Mouse (Mus musculus): ENCODE measurements around the gene Vmn2r82. TPM values are rescaled to one million over a fixed set of nuclear protein-coding genes. Genes with fewer than 3 reads are reported as not detected.

Gene Vmn2r82
- not detected for polyA plus RNA-seq (2015; fragmentation: Illumina TruSeq; extraction: RNeasy Lipid Tissue Mini Kit (QIAGEN cat#74804); ENCODE audit: insufficient read depth, low replicate concordance)

DNA sequence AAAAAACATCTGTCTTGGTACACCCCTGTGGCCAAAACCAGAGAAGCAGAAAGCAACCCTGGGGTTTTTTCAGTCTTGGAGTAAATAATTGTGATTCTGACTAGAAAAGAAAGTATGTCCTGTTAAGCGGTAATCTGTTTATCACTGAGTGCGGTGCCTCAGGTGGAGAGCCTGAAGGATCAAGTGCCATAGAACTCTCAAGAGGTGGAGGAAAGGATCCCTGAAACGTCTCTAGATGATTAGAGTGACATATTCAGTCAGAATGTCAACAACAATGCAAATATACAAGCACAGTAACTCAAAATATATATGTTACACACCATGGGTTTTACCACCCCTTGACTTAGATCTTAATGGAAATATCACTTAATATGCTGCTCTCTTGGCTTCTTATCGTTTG lies at the start of gene Vmn2r82:
Vmn2r82 (plus strand) TSS at position 301 of the 400 bp plus-strand sequence.

Other genes starting within 250 kb of the Vmn2r82 start
- not detected for gene Vmn2r80, start 207.8 kb upstream of the Vmn2r82 start, polyA plus RNA-seq (2015; fragmentation: Illumina TruSeq; extraction: RNeasy Lipid Tissue Mini Kit (QIAGEN cat#74804); ENCODE audit: insufficient read depth, low replicate concordance)
- gene Vmn2r81, start 108.8 kb upstream of the Vmn2r82 start, polyA plus RNA-seq (2015; fragmentation: Illumina TruSeq; extraction: RNeasy Lipid Tissue Mini Kit (QIAGEN cat#74804); ENCODE audit: insufficient read depth, low replicate concordance): not detected
- not detected for gene Vmn2r83, start 112.2 kb downstream of the Vmn2r82 start, polyA plus RNA-seq (2015; fragmentation: Illumina TruSeq; extraction: RNeasy Lipid Tissue Mini Kit (QIAGEN cat#74804); ENCODE audit: insufficient read depth, low replicate concordance)
- gene Plpp2, start 177.3 kb downstream of the Vmn2r82 start, polyA plus RNA-seq (2015; fragmentation: Illumina TruSeq; extraction: RNeasy Lipid Tissue Mini Kit (QIAGEN cat#74804); ENCODE audit: insufficient read depth, low replicate concordance): 3.2 TPM
- gene Mier2, start 198.7 kb downstream of the Vmn2r82 start, polyA plus RNA-seq (2015; fragmentation: Illumina TruSeq; extraction: RNeasy Lipid Tissue Mini Kit (QIAGEN cat#74804); ENCODE audit: insufficient read depth, low replicate concordance): 11.8 TPM
- not detected for gene Theg, start 230.8 kb downstream of the Vmn2r82 start, polyA plus RNA-seq (2015; fragmentation: Illumina TruSeq; extraction: RNeasy Lipid Tissue Mini Kit (QIAGEN cat#74804); ENCODE audit: insufficient read depth, low replicate concordance)

Data from spleen, adult 10 weeks (tissue).